Comparison of ENCODE assay signal across 14 mouse cellular contexts in the genomic region with DNA sequence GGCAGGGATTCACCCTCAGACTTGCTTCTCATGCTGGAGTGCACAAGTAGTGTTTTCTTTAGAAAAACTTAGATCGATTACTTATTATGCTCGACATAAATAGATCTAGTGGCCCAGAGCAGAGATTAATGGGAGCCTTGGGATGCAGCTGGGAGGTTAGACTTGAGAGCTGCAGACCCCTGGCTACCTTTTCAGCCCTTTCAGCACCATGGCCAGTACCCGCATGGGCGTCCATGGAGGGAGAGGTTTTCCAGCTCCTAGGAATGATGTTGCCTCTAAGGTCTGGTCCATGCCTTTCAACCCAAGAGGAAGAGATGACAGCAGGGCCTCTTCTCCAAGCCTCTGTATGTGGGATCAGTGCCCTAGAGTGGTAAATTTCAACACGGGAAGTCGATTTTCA.
A peak's percentile ranks its signal among the peaks of the same experiment; 100 is the strongest.
DNase-seq lines count a peak whose midpoint lies in the region; ATAC-seq and TF ChIP-seq lines count a peak whose summit lies in the region.
"Had no signal": no experiment of that assay in that cellular context is flagged by ENCODE, and none has a peak within 500 bp of the region (broad histone marks: within the 10 kb centered on the region; RNA-seq: fewer than 3 reads in every experiment).

No protein-coding gene starts in this region.

- peak; percentile 5 for DNase-seq in adrenal gland, postnatal 10 days
- no peak for DNase-seq in adrenal gland, postnatal 4 days (ENCODE audit: low spot score in 2 of 2)
- peak; percentile 3 for DNase-seq in kidney, postnatal 14 days
- DNase-seq in kidney, adult 11 months = no peak
- peak; percentile 40 for DNase-seq in embryo, embryonic 11.5 days (ENCODE audit: low read depth, low spot score)
- DNase-seq in cerebellum, adult 8-10 months = no peak
- DNase-seq: cerebellum, adult 18-20 months; lung, postnatal 4 days had no signal

- no peaks in the 10 kb centered on the region for H3K27me3 ChIP-seq in myocyte (ENCODE audit: control insufficient read depth, insufficient read depth, insufficient read length)
- H3K27me3 ChIP-seq: embryonic facial prominence, embryonic 13.5 days; stomach, embryonic 15.5 days had no signal

- H3K4me2 ChIP-seq in myocyte (ENCODE audit: low read depth) = no peak overlapping the region
- H3K4me2 ChIP-seq: embryonic facial prominence, embryonic 13.5 days; stomach, embryonic 15.5 days had no signal

- no peak overlapping the region for H3ac ChIP-seq in myocyte (ENCODE audit: control insufficient read depth, insufficient read length)

- H3K36me3 ChIP-seq in myocyte (ENCODE audit: control insufficient read depth, insufficient read depth) = no peaks in the 10 kb centered on the region
- H3K36me3 ChIP-seq: embryonic facial prominence, embryonic 13.5 days; stomach, embryonic 15.5 days had no signal

- no peaks in the 10 kb centered on the region for H3K79me2 ChIP-seq in myocyte (ENCODE audit: control insufficient read depth, insufficient read depth)

- no peak for ATAC-seq in erythroblast, adult 5-6 weeks (replicated peaks; ENCODE audit: low FRiP score, poor library complexity, severe bottlenecking)
- ATAC-seq: forebrain, embryonic 16.5 days; inflammation-experienced regulatory T-cells, adult 6 months had no signal

- no peak overlapping the region for H3K4me3 ChIP-seq in myocyte
- H3K4me3 ChIP-seq: embryonic facial prominence, embryonic 13.5 days; stomach, embryonic 15.5 days had no signal

- TF ChIP-seq POLR2A in myocyte (IDR thresholded peaks at IDR 0.05; ENCODE audit: insufficient read length, low read depth) = no peak

TF ChIP-seq in myocyte, 11 proteins besides CTCF, POLR2A, EP300 and RAD21:
- peak; percentile 23 for TF ChIP-seq REST (IDR thresholded peaks at IDR 0.05; ENCODE audit: insufficient read depth, insufficient read length)
- TF ChIP-seq MYOD1 (IDR thresholded peaks at IDR 0.05; ENCODE audit: control insufficient read depth in 1 of 3, insufficient read length in 2 of 3, low read depth in 2 of 3) = no peak

Comparison
In these comparisons a context has a peak if more than half of its experiments do, and no peak if none do; other contexts are left out.
1. DNase-seq: peak in adrenal gland, postnatal 10 days (single experiment), kidney, postnatal 14 days (single experiment) and embryo, embryonic 11.5 days (single experiment); none in adrenal gland, postnatal 4 days (0 of 2), kidney, adult 11 months (single experiment) and cerebellum, adult 8-10 months (single experiment).